Mouse (Mus musculus): ENCODE data around the gene Olfr916.

Olfr916 gene

GRCm38 (mm10) chr9:38659775-38660174, at the start of gene Olfr916:
Gene Olfr916, minus strand, starts transcription at chr9:38659875.
- DNase-seq (ENCODE audit: low read depth, low spot score) = no peak

- no peak for DNase-seq (ENCODE audit: low read depth, low spot score)
Measured at GRCm38 (mm10) chr9:38674501-38674900, 14.8 kb upstream of the Olfr916 start, which contains the start of gene Olfr918. Gene Olfr918, minus strand, starts transcription at chr9:38674601.

- DNase-seq (ENCODE audit: low read depth, low spot score) = no peak
Measured at GRCm38 (mm10) chr9:38672887-38673286, 13.2 kb upstream of the Olfr916 start.

- no peak for DNase-seq (ENCODE audit: low read depth, low spot score)
Measured at GRCm38 (mm10) chr9:38665742-38666141, 6.1 kb upstream of the Olfr916 start, which contains the start of gene Olfr917. Gene Olfr917, minus strand, starts transcription at chr9:38665842.

- DNase-seq (ENCODE audit: low read depth, low spot score) = peak; percentile 56
Measured at GRCm38 (mm10) chr9:38632406-38632805, 27.3 kb downstream of the Olfr916 start.

Data from ES-CJ7 (cell line).